Mouse (Mus musculus): ENCODE results near the gene Amh. TPM values are rescaled to one million over a fixed set of nuclear protein-coding genes. Genes with fewer than 3 reads are reported as not detected.

Amh gene
- polyA plus RNA-seq, 1 experiment from 2014 or later, result not detected

GRCm38 (mm10) chr10:80802996-80803395 is 2.0 kb upstream of the Amh start:
- WGBS, result 94% methylated on average over 3 of the region's 3 CpGs
- ATAC-seq (ENCODE audit: low FRiP score, low read depth), result no peak

GRCm38 (mm10) chr10:80804340-80804739 is 703 bp upstream of the Amh start:
- Histone ChIP-seq H3K9ac (no peak overlapping the region), H3K9me3 (no peaks in the 10 kb centered on the region), H3K27ac (no peak overlapping the region), H3K4me2 (replicated peaks) (no peak overlapping the region), H3K27me3 (replicated peaks) (peaks cover 28% of the 10 kb centered on the region), H3K4me1 (peaks cover 51% of the 10 kb centered on the region), H3K4me3 (no peak overlapping the region), H3K36me3 (peaks cover 50% of the 10 kb centered on the region)
- no peak for ATAC-seq (ENCODE audit: low FRiP score, low read depth)
- WGBS, result 92% methylated on average over 2 of the region's 2 CpGs

More at GRCm38 (mm10) chr10:80802996-80803395, 2.0 kb upstream of the Amh start:
- Histone ChIP-seq H3K9ac (no peak overlapping the region), H3K9me3 (no peaks in the 10 kb centered on the region), H3K27ac (no peak overlapping the region), H3K27me3 (replicated peaks) (peaks cover 15% of the 10 kb centered on the region), H3K36me3 (peaks cover 50% of the 10 kb centered on the region), H3K4me3 (no peak overlapping the region), H3K4me1 (peaks cover 41% of the 10 kb centered on the region), H3K4me2 (replicated peaks) (no peak overlapping the region)

GRCm38 (mm10) chr10:80805322-80805721 is 279 bp downstream of the Amh start:
- no peaks in the 10 kb centered on the region for H3K9me3 ChIP-seq
- no peak overlapping the region for H3K4me3 ChIP-seq
- H3K27me3 ChIP-seq (replicated peaks), result peaks cover 35% of the 10 kb centered on the region
- no peak overlapping the region for H3K9ac ChIP-seq
- no peak for ATAC-seq (ENCODE audit: low FRiP score, low read depth)
- H3K4me1 ChIP-seq, result peaks cover 47% of the 10 kb centered on the region
- H3K4me2 ChIP-seq (replicated peaks), result no peak overlapping the region
- no peak overlapping the region for H3K27ac ChIP-seq
- WGBS, result 70% methylated on average over 5 of the region's 5 CpGs
- peaks cover 50% of the 10 kb centered on the region for H3K36me3 ChIP-seq

GRCm38 (mm10) chr10:80805925-80806324 is 882 bp downstream of the Amh start:
- Histone ChIP-seq H3K36me3 (peaks cover 46% of the 10 kb centered on the region), H3K4me1 (peaks cover 43% of the 10 kb centered on the region), H3K4me3 (no peak overlapping the region), H3K4me2 (replicated peaks) (peak overlapping the region; percentile 99; the same call in 1 of the 2 replicates), H3K9ac (no peak overlapping the region), H3K27ac (no peak overlapping the region), H3K9me3 (no peaks in the 10 kb centered on the region), H3K27me3 (replicated peaks) (peaks cover 39% of the 10 kb centered on the region)
- 13% methylated on average over 3 of the region's 3 CpGs for WGBS
- no peak for ATAC-seq (ENCODE audit: low FRiP score, low read depth)

- peaks cover 40% of the 10 kb centered on the region for H3K36me3 ChIP-seq
- no peaks in the 10 kb centered on the region for H3K9me3 ChIP-seq
- H3K27me3 ChIP-seq (replicated peaks), result peaks cover 39% of the 10 kb centered on the region
- ATAC-seq (ENCODE audit: low FRiP score, low read depth), result no peak
- peak overlapping the region; percentile 75; the same call in 1 of the 2 replicates for H3K27ac ChIP-seq
- peaks cover 41% of the 10 kb centered on the region for H3K4me1 ChIP-seq
- 40% methylated on average over 34 of the region's 34 CpGs for WGBS
- H3K4me3 ChIP-seq, result peak overlapping the region; percentile 48
- peak overlapping the region; percentile 71 for H3K9ac ChIP-seq
- peak overlapping the region; percentile 99 for H3K4me2 ChIP-seq (replicated peaks)
Measured at GRCm38 (mm10) chr10:80806341-80807056, 1.5 kb downstream of the Amh start.

GRCm38 (mm10) chr10:80807057-80807627 is 2.1 kb downstream of the Amh start:
- Histone ChIP-seq H3K4me2 (replicated peaks) (peak overlapping the region; percentile 99), H3K36me3 (peaks cover 34% of the 10 kb centered on the region), H3K9ac (peak overlapping the region; percentile 71), H3K4me1 (peaks cover 41% of the 10 kb centered on the region), H3K9me3 (no peaks in the 10 kb centered on the region), H3K27me3 (replicated peaks) (peaks cover 39% of the 10 kb centered on the region), H3K4me3 (peak overlapping the region; percentile 48), H3K27ac (peak overlapping the region; percentile 75; the same call in 1 of the 2 replicates)
- under 1% methylated on average over 58 of the region's 58 CpGs for WGBS
- ATAC-seq (ENCODE audit: low FRiP score, low read depth), result peak; percentile 76

GRCm38 (mm10) chr10:80808099-80808984 is 3.3 kb downstream of the Amh start:
- Histone ChIP-seq H3K9ac (peak overlapping the region; percentile 33; the same call in 1 of the 2 replicates), H3K9me3 (no peaks in the 10 kb centered on the region), H3K36me3 (peaks cover 22% of the 10 kb centered on the region), H3K4me2 (replicated peaks) (peak overlapping the region; percentile 99), H3K27ac (no peak overlapping the region), H3K4me1 (peaks cover 41% of the 10 kb centered on the region), H3K27me3 (replicated peaks) (peaks cover 39% of the 10 kb centered on the region), H3K4me3 (peak overlapping the region; percentile 15; the same call in 1 of the 2 replicates)
- no peak for ATAC-seq (ENCODE audit: low FRiP score, low read depth)
- WGBS, result 17% methylated on average over 40 of the region's 40 CpGs

- H3K4me1 ChIP-seq, result peaks cover 41% of the 10 kb centered on the region
- no peak overlapping the region for H3K27ac ChIP-seq
- H3K9me3 ChIP-seq, result no peaks in the 10 kb centered on the region
- peak overlapping the region; percentile 15; the same call in 1 of the 2 replicates for H3K4me3 ChIP-seq
- H3K27me3 ChIP-seq (replicated peaks), result peaks cover 39% of the 10 kb centered on the region
- WGBS, result 7% methylated on average over 18 of the region's 18 CpGs
- H3K4me2 ChIP-seq (replicated peaks), result peak overlapping the region; percentile 99
- H3K36me3 ChIP-seq, result peaks cover 14% of the 10 kb centered on the region
- H3K9ac ChIP-seq, result 0 out of 2 replicates have a peak overlapping the region, but pooled peaks have one; percentile 33
- ATAC-seq (ENCODE audit: low FRiP score, low read depth), result no peak
Measured at GRCm38 (mm10) chr10:80808985-80809632, 4.1 kb downstream of the Amh start.

- no peak overlapping the region for H3K27ac ChIP-seq
- H3K4me3 ChIP-seq, result 0 out of 2 replicates have a peak overlapping the region, but pooled peaks have one; percentile 5
- peak overlapping the region; percentile 33; the same call in 1 of the 2 replicates for H3K4me2 ChIP-seq (replicated peaks)
- H3K27me3 ChIP-seq (replicated peaks), result peaks cover 36% of the 10 kb centered on the region
- H3K9ac ChIP-seq, result no peak overlapping the region
- peaks cover 4% of the 10 kb centered on the region for H3K36me3 ChIP-seq
- H3K9me3 ChIP-seq, result no peaks in the 10 kb centered on the region
- peaks cover 41% of the 10 kb centered on the region for H3K4me1 ChIP-seq
- WGBS, result 3% methylated on average over 20 of the region's 20 CpGs
- ATAC-seq (ENCODE audit: low FRiP score, low read depth), result no peak
Measured at GRCm38 (mm10) chr10:80810084-80810483, 5.0 kb downstream of the Amh start.

GRCm38 (mm10) chr10:80812391-80813041 is 7.5 kb downstream of the Amh start:
- ATAC-seq (ENCODE audit: low FRiP score, low read depth), result no peak
- Histone ChIP-seq H3K36me3 (no peaks in the 10 kb centered on the region), H3K4me1 (peaks cover 24% of the 10 kb centered on the region), H3K9me3 (no peaks in the 10 kb centered on the region), H3K4me2 (replicated peaks) (no peak overlapping the region), H3K27ac (no peak overlapping the region), H3K27me3 (replicated peaks) (peaks cover 24% of the 10 kb centered on the region), H3K9ac (no peak overlapping the region), H3K4me3 (no peak overlapping the region)
- WGBS, result 66% methylated on average over 5 of the region's 5 CpGs

- WGBS, result 72% methylated on average over 4 of the region's 4 CpGs
- no peaks in the 10 kb centered on the region for H3K9me3 ChIP-seq
- no peak within 1 kb of the TSS for H3K4me2 ChIP-seq (replicated peaks)
- ATAC-seq (ENCODE audit: low FRiP score, low read depth), result no peak
- H3K4me3 ChIP-seq, result no peak within 1 kb of the TSS
- peaks cover 15% of the 10 kb centered on the region for H3K4me1 ChIP-seq
- no peak within 1 kb of the TSS for H3K27ac ChIP-seq
- no peaks in the 10 kb centered on the region for H3K36me3 ChIP-seq
- peaks cover 20% of the 10 kb centered on the region for H3K27me3 ChIP-seq (replicated peaks)
- no peak within 1 kb of the TSS for H3K9ac ChIP-seq
Measured at GRCm38 (mm10) chr10:80813366-80813765, 8.3 kb downstream of the Amh start, which contains the start of gene Jsrp1. TSS of gene Jsrp1 (minus strand) at chr10:80813498.

Data from neural tube, embryonic 12.5 days (tissue).